Mouse (Mus musculus) naive thymus-derived CD4-positive, alpha-beta T cell, adult 2 months (primary cell): ENCODE data around the gene Hspa4.
"Not testable (repeated sequence)": the region's sequence is repeated elsewhere in the genome, so short reads cannot be mapped to it uniquely, and the experiment has no call there.

Source experiments
- DNase-seq: peaks from one replicate; pipeline ENCODE4 v3.0.0-alpha.2; 2011; ENCODE audit warnings: low read depth

Gene Hspa4

DNA sequence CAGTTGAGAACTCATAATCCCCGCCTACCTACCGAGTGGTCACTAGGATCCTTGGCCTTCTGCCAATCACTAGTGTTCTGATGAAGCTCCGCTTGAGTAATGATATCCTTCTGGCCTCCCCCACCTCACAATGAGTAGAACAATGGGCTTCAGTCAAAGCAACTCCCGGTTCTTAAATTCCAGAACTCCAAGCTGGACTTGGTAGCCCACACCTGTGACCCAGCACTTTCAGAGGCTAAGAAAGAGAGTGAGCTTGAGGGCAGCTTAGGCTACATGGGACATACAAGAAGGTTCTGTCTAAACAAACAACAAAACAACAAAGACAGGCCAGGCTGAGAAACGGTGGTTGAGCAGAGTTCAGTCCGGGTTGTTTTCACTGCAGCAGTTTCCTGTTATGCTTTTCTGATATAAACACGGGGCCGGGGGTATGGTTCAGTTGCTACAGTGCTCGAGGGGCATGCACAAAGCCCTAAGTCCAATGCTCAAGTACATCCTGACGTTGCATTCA, 7.4 kb upstream of the Hspa4 start:
- no peak for DNase-seq

DNA sequence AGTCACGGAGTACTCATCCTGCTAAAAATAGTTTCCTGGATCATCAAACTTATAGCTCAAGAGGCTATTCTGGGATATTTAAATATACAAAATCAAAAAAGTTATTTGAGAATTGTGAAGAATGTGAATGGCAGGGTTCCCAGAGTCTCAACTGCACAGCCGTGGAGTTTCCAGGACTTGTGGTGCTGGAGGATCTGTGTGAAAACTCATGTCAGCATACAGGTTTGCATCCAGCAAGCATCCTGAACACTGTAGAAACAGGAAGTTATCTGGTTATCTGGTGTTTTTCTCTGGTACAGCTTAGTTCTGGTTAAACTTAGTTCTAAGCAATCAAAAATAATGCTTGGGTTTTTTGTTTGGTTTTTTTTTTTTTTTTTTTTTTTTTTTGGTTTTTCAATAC, 6.7 kb upstream of the Hspa4 start:
- DNase-seq, result no peak

DNA sequence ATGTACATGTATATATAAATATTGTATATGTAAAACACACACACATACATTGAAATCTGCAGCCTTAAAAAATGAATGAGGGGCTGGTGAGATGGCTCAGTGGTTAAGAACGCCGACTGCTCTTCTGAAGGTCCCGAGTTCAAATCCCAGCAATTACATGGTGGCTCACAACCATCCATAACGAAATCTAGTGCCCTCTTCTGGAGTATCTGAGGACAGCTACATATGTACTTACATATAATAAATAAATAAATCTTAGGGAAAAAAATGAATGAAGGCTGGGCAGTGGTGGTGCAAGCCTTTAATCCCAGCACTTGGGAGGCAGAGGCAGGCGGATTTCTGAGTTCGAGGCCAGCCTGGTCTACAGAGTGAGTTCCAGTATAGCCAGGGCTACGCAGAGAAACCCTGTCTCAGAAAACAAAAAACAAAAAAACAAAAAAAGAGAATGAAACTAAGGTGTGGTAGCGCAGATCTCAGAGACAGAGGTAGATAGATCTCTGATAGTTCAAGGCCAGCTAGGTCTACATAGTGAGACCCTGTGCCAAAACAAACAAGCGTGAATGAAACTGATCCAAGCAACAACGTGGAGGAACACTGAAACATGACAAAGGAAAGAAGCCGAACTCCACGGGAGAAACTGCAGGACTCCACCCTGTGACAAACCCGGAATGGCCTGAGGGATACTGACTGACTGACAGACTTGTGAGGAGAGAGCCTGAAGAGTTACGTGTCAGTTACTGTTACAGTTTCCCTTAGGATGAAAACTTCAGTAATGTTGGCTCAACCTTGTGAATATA, 4.0 kb upstream of the Hspa4 start:
- DNase-seq, result no peak

DNA sequence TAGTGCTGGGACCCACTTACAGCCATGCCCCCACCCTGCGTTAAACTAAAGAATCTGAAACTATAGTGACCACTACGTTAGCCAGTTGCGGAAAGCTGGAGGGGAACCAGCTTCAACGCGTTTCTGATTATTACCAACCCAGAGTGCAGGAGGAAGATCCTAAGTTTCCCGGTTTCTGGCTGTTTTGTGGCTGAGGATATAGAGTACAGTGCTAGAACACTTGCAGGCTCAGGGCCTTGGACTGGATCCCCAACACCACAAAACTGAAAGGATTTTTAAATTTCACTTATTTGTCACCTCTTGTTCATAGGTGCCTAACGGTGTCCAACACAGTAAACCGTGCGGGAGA, 884 bp upstream of the Hspa4 start:
- peak; percentile 32 for DNase-seq

DNA sequence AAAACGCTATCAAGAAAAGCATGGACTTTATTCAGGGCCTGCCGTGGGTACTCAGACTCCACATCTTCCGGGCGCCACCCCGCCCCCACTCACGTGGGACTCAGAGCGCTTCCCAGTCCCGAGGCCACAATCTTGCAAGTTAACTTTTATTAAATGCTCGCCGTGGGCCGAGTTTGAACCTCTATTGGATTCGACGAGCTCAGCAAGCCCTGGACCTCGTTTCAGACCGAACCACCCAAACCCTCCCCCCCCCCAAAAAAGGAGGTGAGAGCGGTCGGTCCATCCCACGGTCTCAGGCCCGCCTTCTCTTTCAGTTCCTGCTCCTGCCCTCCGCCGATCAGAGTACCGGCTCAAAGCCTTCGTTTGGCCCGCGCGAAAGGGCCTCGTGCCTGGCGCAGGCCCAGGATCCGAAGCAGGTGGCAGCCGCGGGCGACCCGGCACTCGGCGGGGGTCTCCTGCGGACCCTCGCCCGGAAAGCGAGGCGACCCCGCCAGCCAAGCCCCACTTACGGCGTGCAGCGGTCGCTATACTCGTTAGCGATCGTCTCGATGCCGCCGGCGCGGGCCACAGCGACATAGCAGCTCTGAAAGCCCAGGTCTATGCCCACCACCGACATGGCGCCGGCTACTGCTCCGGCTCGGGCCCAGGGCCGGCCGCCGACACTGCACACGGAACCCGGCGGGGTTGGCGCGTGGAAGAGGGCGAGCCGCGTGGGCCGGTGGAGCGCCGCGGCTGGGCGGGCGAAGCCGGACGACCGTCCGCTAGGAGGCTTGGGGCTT, 517 bp downstream of the Hspa4 start:
- peak; percentile 75 for DNase-seq

DNA sequence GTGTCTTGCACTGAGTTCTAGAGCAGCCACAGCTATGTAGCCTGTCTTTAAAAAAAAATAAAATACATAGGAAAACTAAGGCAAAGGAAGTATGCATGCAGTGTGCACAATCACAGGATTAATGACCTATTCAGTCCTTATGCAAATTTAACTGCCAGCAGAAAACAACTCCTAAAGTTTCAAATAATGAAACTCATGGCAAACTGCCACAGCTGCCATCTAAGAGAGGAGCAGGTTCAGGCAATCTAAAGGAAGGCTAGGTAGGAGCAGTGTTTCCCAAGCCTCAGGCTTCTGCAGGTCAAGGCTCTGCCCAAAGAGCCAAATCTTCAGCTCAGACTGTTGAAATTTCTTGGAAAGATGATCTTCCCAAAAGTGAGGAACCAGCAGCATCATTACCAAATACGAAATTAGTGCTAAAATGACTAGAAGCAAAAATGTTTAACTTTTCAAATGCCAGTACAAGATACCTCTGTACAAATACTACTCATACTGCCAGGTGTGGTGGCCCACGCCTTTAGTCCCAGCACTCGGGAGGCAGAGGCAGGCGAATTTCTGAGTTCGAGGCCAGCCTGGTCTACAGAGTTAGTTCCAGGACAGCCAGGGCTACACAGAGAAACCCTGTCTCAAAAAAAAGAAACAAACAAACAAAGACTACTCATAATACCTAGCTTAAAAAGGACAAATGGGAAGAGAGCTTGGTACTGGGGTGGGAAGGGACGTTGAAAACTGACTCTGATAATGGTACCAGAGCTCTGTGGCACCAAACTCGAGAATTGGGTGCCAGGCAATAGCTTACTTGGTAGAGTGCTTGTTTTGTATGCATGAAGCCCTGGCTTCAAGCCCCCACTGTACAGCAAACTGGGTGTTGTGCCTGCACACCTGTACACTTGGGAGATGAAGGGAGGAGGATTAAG, 2.1 kb downstream of the Hspa4 start:
- DNase-seq, result no peak

DNA sequence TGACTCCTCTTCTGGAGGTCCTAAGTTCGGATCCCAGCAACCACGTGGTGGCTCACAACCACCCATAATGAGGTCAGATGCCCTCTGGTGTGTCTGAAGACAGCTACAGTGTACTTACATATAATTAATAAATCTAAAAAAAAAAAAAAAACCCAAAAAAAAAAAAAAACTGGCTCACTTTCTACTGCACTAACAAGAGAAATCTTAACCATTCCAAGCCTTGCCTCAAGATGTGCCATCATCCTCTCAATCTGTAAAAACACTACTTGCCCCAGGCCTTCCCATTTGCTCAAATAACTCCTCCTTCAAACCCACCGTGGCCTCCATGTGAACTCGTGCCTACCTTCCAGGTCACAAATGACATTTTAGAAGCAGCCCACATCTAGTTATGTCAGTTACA, 3.4 kb downstream of the Hspa4 start:
- no peak for DNase-seq

DNA sequence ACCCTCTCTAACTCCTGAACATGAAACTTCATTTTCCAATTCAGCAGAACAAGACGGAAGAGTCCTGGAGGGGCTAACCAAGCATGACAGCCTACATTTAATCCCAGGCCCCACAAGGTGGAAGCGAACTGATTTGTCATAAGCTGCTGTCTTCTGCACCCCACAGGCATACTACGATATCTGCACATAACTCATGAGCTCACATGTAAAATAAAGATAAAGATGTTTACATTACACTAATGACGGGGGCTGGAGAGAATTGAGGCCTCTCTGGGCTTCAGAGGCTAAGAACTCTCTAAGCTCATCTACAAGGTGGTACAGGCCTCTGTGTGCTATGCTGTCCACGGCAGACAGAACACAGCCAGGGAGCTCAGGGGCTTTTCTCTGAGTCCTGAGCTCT, 5.8 kb downstream of the Hspa4 start:
- no peak for DNase-seq

DNA sequence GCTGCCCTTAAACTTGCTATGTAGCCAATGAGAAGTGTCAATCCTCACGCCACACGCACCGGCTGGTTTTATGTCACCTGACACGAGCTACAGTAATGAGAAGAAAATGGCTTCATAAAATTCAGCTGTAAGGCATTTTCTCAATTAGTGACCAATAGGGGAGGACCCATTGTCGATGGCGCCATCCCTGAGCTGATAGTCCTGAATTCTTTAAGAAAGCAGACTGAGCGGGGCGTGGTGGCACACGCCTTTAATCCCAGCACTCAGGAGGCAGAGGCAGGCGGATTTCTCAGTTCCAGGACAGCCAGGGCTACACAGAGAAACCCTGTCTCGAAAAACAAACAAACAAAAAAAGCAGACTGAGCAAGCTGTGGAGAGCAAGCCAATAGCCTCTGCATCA, 9.4 kb downstream of the Hspa4 start:
- DNase-seq, result no peak

DNA sequence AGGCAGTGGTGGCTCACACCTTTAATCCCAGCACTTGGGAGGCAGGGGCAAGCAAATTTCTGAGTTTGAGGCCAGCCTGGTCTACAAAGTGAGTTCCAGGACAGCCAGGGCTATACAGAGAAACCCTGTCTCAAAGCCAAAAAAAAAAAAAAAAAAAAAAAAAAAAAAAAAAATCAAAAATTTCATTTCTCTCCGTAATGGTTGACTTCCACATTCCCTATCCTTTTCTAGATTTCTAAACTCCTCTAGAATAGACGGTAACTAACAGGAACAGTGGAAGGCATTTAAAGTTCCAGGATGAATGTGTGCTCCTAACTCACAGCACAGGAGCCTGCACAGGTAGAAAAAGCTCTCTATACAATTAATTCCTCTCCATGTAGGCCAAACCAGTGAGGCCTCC, 10.1 kb downstream of the Hspa4 start:
- not testable (repeated sequence) for DNase-seq

DNA sequence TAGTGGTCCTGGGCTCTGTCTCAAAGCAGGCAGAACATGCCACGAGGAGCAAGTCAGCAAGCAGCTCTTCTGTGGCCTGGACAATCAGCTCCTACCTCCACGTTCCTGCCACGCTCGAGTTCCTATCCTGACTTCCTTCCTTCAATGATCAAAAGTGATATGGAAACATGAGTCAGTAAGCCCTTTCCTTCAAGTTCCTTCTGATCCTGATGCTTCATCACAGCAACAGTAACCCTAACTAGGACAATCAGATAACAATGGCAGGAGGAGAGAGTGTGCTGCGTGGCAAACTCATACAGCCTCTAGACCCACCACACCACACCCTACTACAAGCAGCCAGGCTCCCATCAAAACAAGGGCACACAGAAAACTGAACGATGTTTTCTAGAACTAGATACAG, 14.4 kb downstream of the Hspa4 start:
- DNase-seq, result no peak

DNA sequence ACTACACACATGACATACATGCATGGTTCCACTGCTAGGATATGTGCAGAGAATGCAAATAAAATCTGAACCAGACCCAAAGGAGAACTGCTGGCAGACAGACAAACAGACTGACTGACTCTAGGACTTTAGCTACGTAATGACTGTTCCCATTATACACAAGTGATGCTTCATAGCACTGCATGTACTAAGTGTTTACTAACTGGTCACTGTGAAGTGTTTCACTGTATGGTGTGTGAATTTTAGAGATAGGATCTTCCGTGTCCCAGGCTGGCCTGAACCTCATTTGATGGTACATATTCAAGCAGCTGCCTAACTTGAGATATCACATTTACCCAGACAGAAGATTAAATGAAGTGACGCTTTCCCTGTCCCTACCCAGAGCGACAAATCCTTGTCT, 21.8 kb downstream of the Hspa4 start:
- DNase-seq, result no peak

DNA sequence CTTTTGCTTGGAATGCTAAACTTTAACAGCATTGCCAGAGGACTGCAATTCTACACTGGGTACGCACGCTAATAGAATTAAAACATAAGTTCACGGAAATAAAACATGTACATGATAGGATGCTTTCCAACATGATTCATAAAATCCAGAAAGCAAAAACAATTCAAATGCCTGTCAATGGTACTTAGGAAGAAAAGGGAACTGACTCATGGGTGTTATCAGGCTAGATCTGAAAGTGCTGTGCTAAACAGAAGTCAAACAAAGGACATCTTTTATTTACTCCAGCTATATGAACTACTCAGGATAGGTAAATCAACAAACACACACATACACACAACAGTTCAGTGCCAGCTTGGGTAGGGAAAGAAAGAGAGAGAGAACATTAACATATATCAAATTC, 24.9 kb downstream of the Hspa4 start:
- no peak for DNase-seq

DNA sequence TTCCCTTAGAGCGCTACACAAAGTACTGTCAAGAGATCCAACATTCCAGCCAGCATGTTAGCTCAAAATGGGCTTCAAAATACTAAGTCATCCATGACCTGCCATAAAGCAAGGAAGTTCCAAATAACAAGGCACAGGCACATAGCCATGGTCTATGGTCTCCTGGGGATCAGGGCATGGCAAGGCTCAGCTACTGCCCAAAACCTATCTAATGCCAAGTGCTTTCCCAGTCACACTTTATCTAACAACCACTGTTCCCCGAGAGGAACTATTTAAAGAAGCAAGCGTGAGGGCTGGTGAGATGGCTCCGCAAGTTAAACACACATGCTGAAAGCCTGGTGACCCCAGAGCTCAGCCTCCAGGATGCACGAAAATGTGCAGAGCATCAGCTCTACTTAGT, 26.9 kb downstream of the Hspa4 start:
- DNase-seq, result no peak

DNA sequence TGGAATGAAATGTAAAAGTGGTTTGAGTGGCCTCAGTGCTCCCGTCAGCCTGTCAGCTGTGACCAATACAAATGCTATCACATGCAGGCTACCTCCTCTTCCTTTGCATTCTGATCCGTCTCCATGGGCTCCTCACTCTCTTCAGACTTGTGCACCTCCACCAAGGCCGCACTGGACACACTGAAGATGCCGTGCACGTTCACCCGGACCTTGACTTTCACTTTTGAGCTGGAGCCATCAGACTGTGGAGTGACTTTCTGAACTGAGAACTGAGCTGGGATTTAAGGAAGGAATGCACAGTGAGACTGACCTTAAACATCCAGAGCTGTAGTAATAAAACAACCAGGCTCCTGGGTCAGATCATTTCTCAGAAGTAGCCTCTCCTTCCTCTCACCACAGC, 30.7 kb downstream of the Hspa4 start:
- no peak for DNase-seq

DNA sequence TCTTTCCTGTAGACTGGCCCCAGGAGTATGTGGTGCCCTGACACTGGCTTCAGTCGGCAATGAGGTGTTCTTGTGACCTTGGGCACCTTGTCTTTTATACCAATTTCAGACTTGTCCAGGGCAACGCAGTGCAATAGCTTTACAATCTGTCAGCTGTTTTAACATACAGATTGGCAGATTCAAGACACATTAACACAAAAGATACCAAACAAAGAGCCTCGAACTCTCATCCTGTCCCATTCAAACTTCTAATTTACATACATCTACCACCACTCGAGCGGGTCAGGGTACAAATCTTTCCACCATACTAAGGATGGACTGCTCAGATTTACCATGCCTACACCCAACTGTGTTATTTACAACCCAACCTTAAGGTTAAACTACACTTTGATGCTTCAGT, 39.7 kb downstream of the Hspa4 start:
- no peak for DNase-seq

DNA sequence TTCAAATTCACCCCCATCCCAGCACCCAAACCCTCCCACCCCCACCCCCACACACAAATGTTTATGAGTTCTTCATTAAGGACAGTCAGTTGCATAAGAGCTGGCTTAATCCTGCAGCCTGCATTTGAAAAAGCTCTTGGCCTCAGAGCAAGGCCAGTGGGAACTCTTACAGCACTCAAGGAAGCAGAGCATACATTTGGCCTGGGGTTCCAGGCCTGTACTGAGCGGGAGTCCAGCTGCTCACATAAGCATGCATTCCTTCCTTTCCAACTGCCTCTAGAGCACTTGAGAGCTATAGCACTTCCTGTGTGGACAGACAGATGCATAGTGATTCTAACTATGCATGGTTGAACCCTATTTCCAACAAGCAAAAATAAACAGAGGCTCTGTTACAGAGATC, 40.2 kb downstream of the Hspa4 start:
- no peak for DNase-seq

DNA sequence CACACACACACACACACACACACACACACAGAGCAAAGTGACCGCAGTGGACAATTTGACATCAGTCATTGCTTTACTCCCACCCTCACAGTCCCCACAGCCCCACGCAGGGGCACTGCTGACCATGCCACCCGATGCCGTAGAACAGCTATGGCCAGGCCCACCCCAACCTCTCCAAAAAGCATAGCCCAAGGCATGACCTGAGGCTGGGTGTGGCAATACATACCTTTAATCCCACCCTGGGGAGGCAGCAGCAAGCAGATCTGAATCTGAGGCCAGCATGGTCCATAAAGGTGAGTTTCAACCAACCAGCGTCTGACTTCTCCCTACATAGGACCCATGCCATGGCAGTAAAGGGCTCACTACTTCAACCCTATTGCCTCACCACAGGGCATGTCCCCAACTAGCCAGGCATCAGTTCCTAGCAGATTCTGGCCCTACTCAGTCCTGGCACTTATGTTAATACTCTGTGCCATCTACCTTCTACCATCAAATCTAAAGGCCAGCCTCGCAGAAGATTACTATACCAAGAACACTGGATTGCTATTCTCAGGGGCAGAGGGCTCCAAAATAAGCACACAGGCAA, 41.1 kb downstream of the Hspa4 start:
- no peak for DNase-seq

DNA sequence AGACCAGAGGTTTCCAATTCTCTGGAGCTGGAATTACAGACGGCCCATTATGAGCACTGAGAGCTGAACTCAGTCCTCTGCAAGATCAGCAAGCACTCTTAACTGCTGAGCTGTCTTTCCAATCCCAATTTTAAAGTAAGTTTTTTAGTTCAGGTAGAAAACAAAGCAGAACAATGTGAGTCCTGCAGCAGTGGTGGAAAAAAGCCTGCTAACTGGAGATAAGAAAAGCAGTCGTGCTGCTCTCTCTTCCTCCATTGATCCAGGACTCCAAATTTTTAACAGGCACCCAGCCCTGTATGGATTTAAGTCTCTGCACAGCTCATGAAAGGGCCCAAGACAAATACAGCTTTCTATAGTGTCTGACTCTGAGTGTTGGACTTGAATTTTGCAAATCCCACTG, 43.3 kb downstream of the Hspa4 start:
- no peak for DNase-seq

DNA sequence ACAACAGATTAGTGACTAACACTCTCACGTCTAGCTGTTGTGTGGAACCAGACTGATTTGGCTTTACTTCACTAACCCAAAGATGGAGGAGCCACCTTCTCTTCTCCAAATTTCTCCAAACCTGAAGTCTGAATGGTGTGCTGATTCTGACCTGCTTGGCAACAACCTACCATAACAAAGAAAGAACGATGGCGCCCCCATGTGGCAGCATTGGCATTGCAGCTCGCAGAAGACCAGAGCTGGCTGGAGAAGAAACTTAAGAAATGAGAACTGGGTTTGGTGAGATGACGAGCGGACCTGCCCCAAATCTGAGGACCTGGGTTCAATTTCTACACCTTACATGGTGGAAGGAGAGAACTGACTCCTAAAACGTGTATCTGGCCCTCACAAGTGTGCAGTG, 45.3 kb downstream of the Hspa4 start:
- peak; percentile 73 for DNase-seq

DNA sequence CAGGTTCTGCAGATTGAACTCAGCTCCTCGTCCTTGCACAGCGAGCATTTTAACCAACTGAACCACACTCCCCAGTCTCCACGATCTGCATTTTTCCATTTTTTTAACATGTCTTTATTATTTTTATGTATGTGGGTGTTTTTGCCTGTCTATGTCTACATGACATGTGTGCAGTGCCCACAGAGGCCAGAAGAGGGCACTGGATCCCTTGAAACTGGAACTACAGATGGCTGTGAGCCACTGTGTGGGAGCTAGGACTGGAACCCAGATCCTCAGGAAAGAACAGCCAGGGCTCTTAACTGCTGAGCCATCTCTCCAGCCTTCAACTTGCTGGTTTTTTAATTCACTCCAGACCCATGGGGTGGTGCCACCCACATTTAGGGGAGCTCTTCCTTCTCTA, 45.8 kb downstream of the Hspa4 start:
- peak; percentile 22 for DNase-seq
